Mouse (Mus musculus): ENCODE results near the gene Nedd9.

DNA sequence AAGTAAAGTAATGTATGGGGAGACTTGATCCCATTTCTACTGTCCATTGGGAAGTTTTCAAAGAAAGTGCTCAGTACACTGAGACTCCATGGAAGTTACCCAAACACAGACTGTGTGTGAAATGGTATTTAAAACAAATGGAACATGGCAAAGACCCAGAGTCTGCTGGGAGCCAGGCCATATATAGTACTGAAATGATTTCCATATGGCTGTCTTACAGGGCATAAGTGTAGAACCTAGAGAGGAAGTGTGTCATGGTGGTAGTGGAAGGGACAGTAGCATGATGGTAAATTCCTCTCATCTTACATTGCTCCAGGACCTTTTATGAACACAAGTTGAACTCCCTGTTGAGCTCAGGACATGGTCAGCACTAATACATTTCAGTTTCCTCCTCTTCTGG is 43.2 kb upstream of the Nedd9 start:
- TF ChIP-seq CTCF (IDR thresholded peaks at IDR 0.05; ENCODE audit: low read depth, low read length), result no peak
- TF ChIP-seq POLR2A (IDR thresholded peaks at IDR 0.05; ENCODE audit: borderline replicate concordance, low read depth, low read length), result no peak

Data from bone marrow macrophage, adult 2 months (primary cell).